Mouse (Mus musculus): Measurements from ENCODE around the gene Shank2.

GRCm38 (mm10) chr7:143978741-143979371 lies 22.9 kb upstream of the Shank2 start:
- TF ChIP-seq CTCF (IDR thresholded peaks at IDR 0.05 in 2 of 3, conservative IDR thresholded peaks at IDR 0.05 in 1 of 3; ENCODE audit: control insufficient read depth in 1 of 3, insufficient read depth in 1 of 3, low read depth in 2 of 3, low read length in 3 of 3, poor library complexity in 1 of 3, severe bottlenecking in 1 of 3) (0 out of 6 replicates have a peak, but pooled peaks of 1 of the 3 experiments have one; percentile 2), POLR2A (IDR thresholded peaks at IDR 0.05; ENCODE audit: control insufficient read depth in 1 of 2, insufficient read depth in 1 of 2, low read depth in 1 of 2, low read length in 2 of 2, poor library complexity in 1 of 2) (no peak), TBP (IDR thresholded peaks at IDR 0.05; ENCODE audit: low read depth, low read length) (no peak), BHLHE40 (IDR thresholded peaks at IDR 0.05; ENCODE audit: borderline replicate concordance, low read depth, low read length) (no peak), UBTF (IDR thresholded peaks at IDR 0.05; ENCODE audit: borderline replicate concordance, insufficient read depth, low read depth, low read length) (no peak), EP300 (IDR thresholded peaks at IDR 0.05; ENCODE audit: low read depth in 1 of 2, low read length in 2 of 2) (no peak), ZKSCAN1 (IDR thresholded peaks at IDR 0.05; ENCODE audit: low read depth, low read length) (no peak), MAX (IDR thresholded peaks at IDR 0.05; ENCODE audit: low read length) (no peak), USF1 (IDR thresholded peaks at IDR 0.05; ENCODE audit: low read depth, low read length) (no peak), MYC (IDR thresholded peaks at IDR 0.05; ENCODE audit: low read depth, low read length) (no peak), CHD2 (IDR thresholded peaks at IDR 0.05; ENCODE audit: low read length) (no peak), GABPA (IDR thresholded peaks at IDR 0.05; ENCODE audit: low read depth, low read length) (no peak), RAD21 (IDR thresholded peaks at IDR 0.05; ENCODE audit: low read depth, low read length) (no peak)
